Mouse (Mus musculus): ENCODE data around the gene Urm1. TPM values are rescaled to one million over a fixed set of nuclear protein-coding genes. Genes with fewer than 3 reads are reported as not detected.
A peak's percentile ranks its signal among the peaks of the same experiment; 100 is the strongest.
"Not testable (repeated sequence)": the region's sequence is repeated elsewhere in the genome, so short reads cannot be mapped to it uniquely, and the experiment has no call there.

Urm1 gene
- polyA plus RNA-seq, 1 experiment from 2014 or later = 22.3 TPM

- no peaks in the 10 kb centered on the region; the same call in 1 of the 2 replicates for H3K9me3 ChIP-seq (replicated peaks)
- peaks cover 59% of the 10 kb centered on the region for H3K36me3 ChIP-seq
- no peak for DNase-seq (ENCODE audit: low spot score)
- 78% methylated on average over 17 of the region's 17 CpGs for WGBS
- peaks cover 8% of the 10 kb centered on the region; the same call in 1 of the 2 replicates for H3K4me1 ChIP-seq
- H3K27ac ChIP-seq (replicated peaks) = no peak overlapping the region
- H3K4me3 ChIP-seq = no peak overlapping the region
- no peaks in the 10 kb centered on the region for H3K27me3 ChIP-seq (ENCODE audit: low read depth, poor library complexity, severe bottlenecking)
Measured at GRCm38 (mm10) chr2:29879964-29880830, 60.3 kb downstream of the Urm1 start.

GRCm38 (mm10) chr2:29886659-29887292 lies 66.9 kb downstream of the Urm1 start:
- not testable (repeated sequence) for H3K4me3 ChIP-seq; H3K27ac ChIP-seq (replicated peaks); H3K27me3 ChIP-seq (ENCODE audit: low read depth, poor library complexity, severe bottlenecking); H3K9me3 ChIP-seq (replicated peaks); DNase-seq (ENCODE audit: low spot score)
- peaks cover 10% of the 10 kb centered on the region for H3K36me3 ChIP-seq
- 86% methylated on average over 9 of the region's 9 CpGs for WGBS
- H3K4me1 ChIP-seq = peaks cover 23% of the 10 kb centered on the region

- H3K27ac ChIP-seq (replicated peaks) = peak within 1 kb of the TSS; percentile 97
- peak; percentile 100 for DNase-seq (ENCODE audit: low spot score)
- peaks cover 32% of the 10 kb centered on the region for H3K36me3 ChIP-seq
- no peaks in the 10 kb centered on the region for H3K9me3 ChIP-seq (replicated peaks)
- no peaks in the 10 kb centered on the region for H3K27me3 ChIP-seq (ENCODE audit: low read depth, poor library complexity, severe bottlenecking)
- peak within 1 kb of the TSS; percentile 100 for H3K4me3 ChIP-seq
- peaks cover 24% of the 10 kb centered on the region for H3K4me1 ChIP-seq
- 2% methylated on average over 70 of the region's 70 CpGs for WGBS
Measured at GRCm38 (mm10) chr2:29889066-29889944, 69.4 kb downstream of the Urm1 start, which contains the start of gene Odf2. Odf2 (plus strand) TSS chr2:29889221.

DNA sequence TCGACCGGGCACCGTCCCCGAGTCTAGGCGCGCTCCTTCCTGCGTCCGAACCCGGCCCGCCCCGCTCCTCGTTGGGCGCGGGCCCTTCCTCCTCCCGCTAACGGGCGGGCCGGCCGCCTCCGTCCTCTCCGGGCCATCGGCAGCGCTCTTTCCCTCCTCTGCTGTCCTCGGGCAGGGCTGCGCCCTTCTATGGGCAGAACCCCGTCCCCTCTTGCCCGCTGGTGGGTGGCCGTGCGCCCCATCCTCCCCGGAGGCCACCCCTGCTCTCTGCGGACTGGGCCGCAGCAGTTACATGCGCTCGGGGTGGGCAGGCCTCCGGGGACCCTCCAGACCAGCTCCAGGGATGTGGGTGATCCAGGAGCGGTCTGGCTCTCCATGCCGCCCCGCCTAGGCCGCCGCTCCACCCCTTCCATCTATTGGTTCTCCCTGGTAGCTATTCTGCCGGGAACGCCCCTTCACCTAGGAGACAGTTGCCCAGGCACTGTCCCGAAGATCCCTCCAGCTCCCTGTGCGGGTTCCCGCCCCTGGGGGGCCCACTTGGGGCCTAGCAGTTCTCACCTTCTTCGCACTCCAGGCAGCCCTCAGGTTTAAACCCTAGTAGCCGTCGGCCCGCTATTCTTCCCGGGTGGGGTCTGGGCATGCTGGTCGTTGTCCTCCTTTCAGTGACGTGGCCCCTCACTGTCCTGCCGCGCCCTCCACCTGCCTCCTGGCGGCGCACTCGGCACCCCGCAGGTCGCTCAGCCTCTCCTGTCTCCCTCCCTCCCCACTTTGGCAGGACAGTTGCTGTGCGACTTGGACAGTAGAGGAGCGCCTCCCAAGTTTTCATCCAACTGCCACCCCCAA lies 70.3 kb downstream of the Urm1 start:
- Histone ChIP-seq H3K9me3 (replicated peaks) (no peaks in the 10 kb centered on the region), H3K36me3 (peaks cover 41% of the 10 kb centered on the region), H3K4me1 (peaks cover 24% of the 10 kb centered on the region), H3K27me3 (ENCODE audit: low read depth, poor library complexity, severe bottlenecking) (no peaks in the 10 kb centered on the region), H3K4me3 (peak overlapping the region; percentile 100), H3K27ac (replicated peaks) (peak overlapping the region; percentile 97)
- DNase-seq (ENCODE audit: low spot score) = peak; percentile 93
- WGBS = under 1% methylated on average over 55 of the region's 61 CpGs

DNA sequence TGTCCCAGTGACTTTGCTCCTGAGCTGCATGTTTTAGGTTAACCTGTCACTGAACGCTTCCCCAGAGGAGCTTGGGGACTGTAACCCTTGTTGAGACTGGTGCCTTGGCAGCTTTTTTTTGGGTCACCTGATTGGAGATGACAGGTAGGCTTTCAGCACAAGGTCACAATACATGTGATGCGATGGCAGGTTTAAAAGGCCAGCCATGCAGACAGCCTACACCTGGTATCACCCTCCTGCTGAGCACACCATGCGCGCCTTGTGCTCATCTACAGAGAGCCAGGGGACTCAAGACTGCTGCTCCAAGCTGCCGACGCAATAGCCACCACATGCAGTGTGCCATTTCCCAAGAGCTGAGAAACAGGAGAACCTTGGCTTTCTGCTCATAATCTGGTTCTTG lies 71.9 kb downstream of the Urm1 start:
- Histone ChIP-seq H3K27ac (replicated peaks) (peak overlapping the region; percentile 97; the same call in 1 of the 2 replicates), H3K27me3 (ENCODE audit: low read depth, poor library complexity, severe bottlenecking) (no peaks in the 10 kb centered on the region), H3K36me3 (peaks cover 55% of the 10 kb centered on the region), H3K4me1 (peaks cover 24% of the 10 kb centered on the region), H3K4me3 (peak overlapping the region; percentile 100; the same call in 1 of the 2 replicates), H3K9me3 (replicated peaks) (no peaks in the 10 kb centered on the region)
- 94% methylated on average over 6 of the region's 6 CpGs for WGBS
- no peak for DNase-seq (ENCODE audit: low spot score)

Small RNA genes within 50 kb of the gene (microRNA-seq; reads per million reads assigned to microRNA genes)
- gene Mir219a-2 (1.8 reads per million), gene Mir219b (not detected)

Other genes starting within 250 kb of the Urm1 start
- gene Rapgef1, start 200.4 kb upstream of the Urm1 start, polyA plus RNA-seq (2016; fragmentation: Nextera tagmentation; extraction: Ambion mirVana) = 14.4 and 15.4 TPM in 2 replicates
- not detected in 2 replicates for gene Gm13420, start 68.4 kb upstream of the Urm1 start, polyA plus RNA-seq (2016; fragmentation: Nextera tagmentation; extraction: Ambion mirVana)
- 0.56 TPM in 1 of 2 replicates, not detected in the other for gene Gm13547, start 60.8 kb upstream of the Urm1 start, polyA plus RNA-seq (2016; fragmentation: Nextera tagmentation; extraction: Ambion mirVana)
- 48.1 and 48.6 TPM in 2 replicates for gene Coq4, start 32.6 kb upstream of the Urm1 start, polyA plus RNA-seq (2016; fragmentation: Nextera tagmentation; extraction: Ambion mirVana)
- gene Trub2, start 31.6 kb upstream of the Urm1 start, polyA plus RNA-seq (2016; fragmentation: Nextera tagmentation; extraction: Ambion mirVana) = 54.2 and 62.4 TPM in 2 replicates
- gene Slc27a4, start 17.4 kb upstream of the Urm1 start, polyA plus RNA-seq (2016; fragmentation: Nextera tagmentation; extraction: Ambion mirVana) = 16.9 and 18.1 TPM in 2 replicates
- 39.1 and 42.5 TPM in 2 replicates for gene Cercam, start 49.1 kb downstream of the Urm1 start, polyA plus RNA-seq (2016; fragmentation: Nextera tagmentation; extraction: Ambion mirVana)
- gene Odf2, start 69.1 kb downstream of the Urm1 start, polyA plus RNA-seq (2016; fragmentation: Nextera tagmentation; extraction: Ambion mirVana) = 116 and 133 TPM in 2 replicates
- gene Gle1, start 115.4 kb downstream of the Urm1 start, polyA plus RNA-seq (2016; fragmentation: Nextera tagmentation; extraction: Ambion mirVana) = 70.2 and 70.4 TPM in 2 replicates
- gene Sptan1, start 145.5 kb downstream of the Urm1 start, polyA plus RNA-seq (2016; fragmentation: Nextera tagmentation; extraction: Ambion mirVana) = 91.7 and 116 TPM in 2 replicates
- 26.6 and 30.5 TPM in 2 replicates for gene Wdr34, start 228.8 kb downstream of the Urm1 start, polyA plus RNA-seq (2016; fragmentation: Nextera tagmentation; extraction: Ambion mirVana)
- 777 and 858 TPM in 2 replicates for gene Set, start 237.3 kb downstream of the Urm1 start, polyA plus RNA-seq (2016; fragmentation: Nextera tagmentation; extraction: Ambion mirVana)